Mouse (Mus musculus) bone marrow macrophage, adult 2 months (primary cell): Measurements from ENCODE around the gene Gm42906.

ENCODE experiments used
- CTCF ChIP-seq: IDR thresholded peaks from 2 replicates; pipeline ENCODE4 v1.5.1; 2012; ENCODE audit warnings: low read depth, mild to moderate bottlenecking, low read length, moderate library complexity
- POLR2A ChIP-seq: IDR thresholded peaks from 2 replicates; pipeline ENCODE4 v1.6.1; 2012; ENCODE audit warnings: mild to moderate bottlenecking, low read depth, low read length, borderline replicate concordance

DNA sequence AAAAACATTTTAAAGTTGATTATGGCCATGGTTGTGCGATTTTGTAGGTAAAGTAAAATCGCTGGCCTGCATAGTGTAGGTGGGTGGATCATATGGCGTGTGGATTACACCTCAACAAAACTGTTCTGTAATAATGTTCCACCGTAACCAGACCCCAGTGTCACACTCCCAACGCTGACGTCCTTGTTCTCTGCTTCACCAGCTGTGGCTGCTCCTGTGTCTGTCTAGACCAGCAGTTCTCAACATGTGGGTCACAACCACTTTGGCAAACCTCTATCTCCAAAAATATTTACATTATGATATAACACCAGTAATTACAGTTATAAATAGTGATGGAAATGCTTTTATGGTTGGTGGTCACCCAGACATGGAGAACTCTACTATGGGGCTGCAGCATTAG, 150.0 kb downstream of the Gm42906 start:
- TF ChIP-seq POLR2A (no peak), CTCF (no peak)
